Mouse (Mus musculus): ENCODE measurements around the gene Aif1.

DNA sequence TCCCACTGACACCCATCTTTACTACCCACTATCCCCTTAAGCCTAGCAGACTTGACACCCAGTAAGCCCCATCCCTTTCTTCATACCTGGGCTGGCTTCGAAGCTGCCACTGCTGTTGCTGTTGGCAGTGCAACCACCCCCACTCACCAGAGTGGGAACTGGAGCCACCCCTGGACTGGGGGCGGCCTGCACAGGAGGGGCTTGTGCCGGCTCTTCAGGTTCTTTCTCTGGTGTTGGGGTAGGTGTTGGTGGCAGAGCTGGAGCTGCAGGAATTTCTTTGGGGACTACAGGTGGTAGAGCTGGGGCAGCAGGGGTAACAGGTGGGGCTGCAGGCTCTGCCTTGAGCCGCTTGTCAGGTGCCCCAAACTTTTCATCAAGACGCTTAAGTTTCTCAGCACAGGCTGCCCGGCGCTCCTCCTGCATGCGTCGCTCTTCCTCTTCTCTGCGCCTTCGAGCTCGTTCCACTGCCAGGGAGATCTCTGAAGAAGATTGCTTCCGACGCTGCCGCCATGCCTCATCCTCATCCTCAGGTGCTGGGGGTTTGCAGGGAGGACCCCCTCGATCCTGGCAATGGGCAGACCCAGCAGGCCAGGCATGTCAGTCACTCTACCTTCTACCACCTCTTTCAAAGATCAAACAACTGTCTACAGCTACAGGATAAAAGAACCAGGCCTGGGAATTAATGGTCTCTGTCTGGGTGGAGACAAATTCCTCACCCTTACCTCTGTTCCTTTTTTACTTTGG, 16.8 kb downstream of the Aif1 start:
- TF ChIP-seq EP300 (IDR thresholded peaks at IDR 0.05; ENCODE audit: low read depth) = no peak
- no peak for TF ChIP-seq CTCF (IDR thresholded peaks at IDR 0.05; ENCODE audit: low read depth)
